Mouse (Mus musculus) liver, embryonic 11.5 days (tissue): ENCODE measurements around the gene Olfr585. TPM values are rescaled to one million over a fixed set of nuclear protein-coding genes. Genes with fewer than 3 reads are reported as not detected.

Experiments used
- ATAC-seq: fragments of 200-750 bp; cut with Nextera tagmentation; replicated peaks from 2 replicates; pipeline ENCODE4 v1.8.0; 2017; ENCODE audit warnings: moderate number of reproducible peaks, mild to moderate bottlenecking, moderate TSS enrichment, moderate library complexity; ENCODE audit not compliant: low FRiP score
- DNase-seq: peaks from one replicate; pipeline ENCODE4 v3.0.0-alpha.2; 2017; ENCODE audit warnings: low spot score
- H3K27ac ChIP-seq: fragments of 300-500 bp; sonication (generic); 2 replicates; pipeline ENCODE4 v1.5.1; 2014; ENCODE audit warnings: mild to moderate bottlenecking, low read depth, low read length, control low read depth
- H3K27me3 ChIP-seq: fragments of 300-500 bp; sonication (generic); replicated peaks from 2 replicates; pipeline ENCODE4 v1.6.1; 2014; ENCODE audit warnings: low read length, mixed read lengths; ENCODE audit not compliant: control insufficient read depth, insufficient read depth
- H3K36me3 ChIP-seq: fragments of 300-500 bp; sonication (generic); 2 replicates; pipeline ENCODE4 v1.6.1; 2014; ENCODE audit warnings: mild to moderate bottlenecking, low read length, moderate library complexity, mixed read lengths; ENCODE audit not compliant: control insufficient read depth, insufficient read depth
- H3K4me1 ChIP-seq: fragments of 300-500 bp; sonication (generic); replicated peaks from 2 replicates; pipeline ENCODE4 v1.6.1; 2014; ENCODE audit warnings: low read length, mixed read lengths; ENCODE audit not compliant: control insufficient read depth, insufficient read depth
- H3K4me2 ChIP-seq: fragments of 300-500 bp; sonication (generic); 2 replicates; pipeline ENCODE4 v1.6.1; 2014; ENCODE audit warnings: mild to moderate bottlenecking, control low read depth, moderate library complexity
- H3K4me3 ChIP-seq: fragments of 300-500 bp; sonication (generic); 2 replicates; pipeline ENCODE4 v1.5.1; 2014; ENCODE audit warnings: low read depth, low read length, control low read depth
- H3K9ac ChIP-seq: fragments of 300-500 bp; sonication (generic); 2 replicates; pipeline ENCODE4 v1.6.1; 2014; ENCODE audit warnings: low read depth, low read length, control low read depth
- H3K9me3 ChIP-seq: fragments of 300-500 bp; sonication (generic); 2 replicates; pipeline ENCODE4 v1.6.1; 2016; ENCODE audit warnings: low read length, inconsistent platforms, mixed read lengths; ENCODE audit not compliant: control insufficient read depth
- WGBS: fragments of 180-500 bp; shearing (Covaris S2); extraction: QIAGEN DNeasy Blood & Tissue Kit; methylation state at CpG from one replicate; pipeline ENCODE4 v1.1.7; 2014; 5-methylcytosine and 5-hydroxymethylcytosine counted together
- polyA plus RNA-seq: library from polyadenylated mRNA; unstranded; fragments of >200 nt; fragmentation: Nextera tagmentation; extraction: Ambion mirVana; gene quantifications from 2 replicates; pipeline ENCODE4 v1.2.1, GENCODE M21; 2014

Olfr585 gene
- polyA plus RNA-seq: not detected in 2 replicates

- no peak for ATAC-seq
- H3K4me3 ChIP-seq: no peak within 1 kb of the TSS
- H3K9ac ChIP-seq: no peak within 1 kb of the TSS
- no peak for DNase-seq
- no peaks in the 10 kb centered on the region for H3K9me3 ChIP-seq
- no peaks in the 10 kb centered on the region for H3K27me3 ChIP-seq
- no peaks in the 10 kb centered on the region for H3K4me1 ChIP-seq
- H3K4me2 ChIP-seq: no peak within 1 kb of the TSS
- H3K27ac ChIP-seq: no peak within 1 kb of the TSS
- H3K36me3 ChIP-seq: no peaks in the 10 kb centered on the region
- WGBS: 62% methylated on average over 1 of the region's 1 CpGs
These were observed at the start of gene Olfr585 for GRCm38 (mm10) chr7:103097420-103097819. Gene Olfr585, plus strand, starts transcription at chr7:103097720.

DNA sequence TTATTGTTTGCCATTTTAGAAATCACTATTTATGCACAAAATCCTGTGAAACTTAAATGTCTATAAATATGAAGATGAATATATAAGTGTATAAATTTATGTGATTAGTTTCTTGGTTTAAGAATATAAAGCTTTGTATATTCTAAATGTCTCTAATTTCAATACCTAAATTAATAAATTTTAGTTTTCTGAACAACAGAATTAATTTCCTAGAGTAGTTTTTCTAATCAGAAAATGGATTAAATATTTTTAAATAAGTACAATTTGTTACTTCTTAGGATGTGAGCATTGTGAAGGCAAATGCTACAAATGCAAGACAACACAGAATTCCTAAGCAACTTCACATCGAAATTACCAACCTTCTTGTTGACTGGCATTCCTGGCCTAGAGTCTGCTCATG is 46.5 kb upstream of the Olfr585 start, which contains the start of gene Olfr583:
Olfr583 (plus strand) TSS at position 301 of the 400 bp plus-strand sequence.
- no peak within 1 kb of the TSS for H3K4me3 ChIP-seq
- no peak for ATAC-seq
- H3K9ac ChIP-seq: no peak within 1 kb of the TSS
- no peaks in the 10 kb centered on the region for H3K4me1 ChIP-seq
- no peak within 1 kb of the TSS for H3K27ac ChIP-seq
- H3K9me3 ChIP-seq: no peaks in the 10 kb centered on the region
- H3K36me3 ChIP-seq: no peaks in the 10 kb centered on the region
- no peak within 1 kb of the TSS for H3K4me2 ChIP-seq
- no peaks in the 10 kb centered on the region for H3K27me3 ChIP-seq
- WGBS: 76% methylated on average over 1 of the region's 1 CpGs
- DNase-seq: no peak

- no peaks in the 10 kb centered on the region for H3K4me1 ChIP-seq
- DNase-seq (no peak), ATAC-seq (no peak)
- no peak within 1 kb of the TSS for H3K4me3 ChIP-seq
- H3K4me2 ChIP-seq: no peak within 1 kb of the TSS
- no peaks in the 10 kb centered on the region for H3K36me3 ChIP-seq
- H3K9ac ChIP-seq: no peak within 1 kb of the TSS
- H3K27ac ChIP-seq: no peak within 1 kb of the TSS
- H3K27me3 ChIP-seq: no peaks in the 10 kb centered on the region
- 71% methylated on average over 1 of the region's 1 CpGs for WGBS
- no peaks in the 10 kb centered on the region for H3K9me3 ChIP-seq
These were observed 15.9 kb upstream of the Olfr585 start, which contains the start of gene Olfr584 for GRCm38 (mm10) chr7:103081585-103081984. Gene Olfr584, plus strand, starts transcription at chr7:103081885.

DNA sequence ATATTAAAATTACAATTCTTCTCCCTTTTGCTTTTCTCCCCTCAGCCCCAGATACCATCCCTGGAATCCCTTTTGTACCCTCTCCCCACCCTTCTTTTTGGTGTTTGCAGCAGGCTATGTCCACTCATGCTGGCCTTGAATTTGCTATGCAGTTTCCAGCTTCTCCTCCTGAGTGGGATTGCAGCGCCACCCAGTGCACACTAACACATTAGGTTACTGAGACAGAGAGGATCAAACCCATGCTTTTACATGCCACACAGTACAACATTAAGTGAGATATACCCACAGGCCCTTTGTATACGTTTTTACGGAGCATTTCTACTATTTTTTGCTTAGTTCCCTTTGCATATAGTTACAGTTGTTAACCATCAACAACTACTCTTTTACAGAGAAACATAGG is 21.9 kb downstream of the Olfr585 start:
- ATAC-seq (no peak), DNase-seq (no peak)
- H3K4me2 ChIP-seq: no peak overlapping the region
- no peaks in the 10 kb centered on the region for H3K9me3 ChIP-seq
- no peaks in the 10 kb centered on the region for H3K36me3 ChIP-seq
- no peaks in the 10 kb centered on the region for H3K27me3 ChIP-seq
- H3K9ac ChIP-seq: no peak overlapping the region
- H3K4me1 ChIP-seq: no peaks in the 10 kb centered on the region
- H3K4me3 ChIP-seq: no peak overlapping the region
- no peak overlapping the region for H3K27ac ChIP-seq
- WGBS: 40% methylated on average over 3 of the region's 3 CpGs

DNA sequence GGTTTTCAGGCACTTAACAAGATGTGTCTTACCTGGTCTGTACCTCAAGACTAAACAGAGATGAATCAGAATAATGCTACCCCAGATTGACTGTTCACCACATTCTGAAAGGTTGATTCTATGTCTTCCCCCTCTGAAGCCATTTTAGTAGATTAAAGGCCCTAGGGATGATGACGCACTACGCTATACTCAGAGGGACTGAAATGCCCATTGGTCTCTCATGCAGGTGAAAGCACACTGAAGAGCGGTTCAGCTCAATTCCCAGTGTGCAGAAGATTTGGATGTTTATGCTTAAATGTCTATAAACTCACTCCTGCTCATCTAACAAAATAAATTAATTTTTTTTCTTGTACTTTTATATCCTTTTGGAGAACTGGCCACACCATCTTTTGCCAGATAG is 28.0 kb downstream of the Olfr585 start, which contains the start of gene Olfr586:
Olfr586 (minus strand) TSS at position 101 of the 400 bp plus-strand sequence.
- no peak within 1 kb of the TSS for H3K4me2 ChIP-seq
- ATAC-seq (no peak), DNase-seq (no peak)
- no peaks in the 10 kb centered on the region for H3K36me3 ChIP-seq
- no peak within 1 kb of the TSS for H3K9ac ChIP-seq
- H3K9me3 ChIP-seq: no peaks in the 10 kb centered on the region
- WGBS: 86% methylated on average over 3 of the region's 3 CpGs
- no peak within 1 kb of the TSS for H3K4me3 ChIP-seq
- H3K27me3 ChIP-seq: no peaks in the 10 kb centered on the region
- H3K27ac ChIP-seq: no peak within 1 kb of the TSS
- H3K4me1 ChIP-seq: no peaks in the 10 kb centered on the region

- Histone ChIP-seq H3K4me1 (no peaks in the 10 kb centered on the region), H3K27ac (no peak within 1 kb of the TSS), H3K4me2 (no peak within 1 kb of the TSS), H3K27me3 (no peaks in the 10 kb centered on the region), H3K9me3 (no peaks in the 10 kb centered on the region), H3K9ac (no peak within 1 kb of the TSS), H3K4me3 (no peak within 1 kb of the TSS), H3K36me3 (no peaks in the 10 kb centered on the region)
- 79% methylated on average over 1 of the region's 1 CpGs for WGBS
- DNase-seq (no peak), ATAC-seq (no peak)
These were observed 43.1 kb downstream of the Olfr585 start, which contains the start of gene Olfr588-ps1 for GRCm38 (mm10) chr7:103140579-103140978. Gene Olfr588-ps1, plus strand, starts transcription at chr7:103140879.

Other genes with a start within 250 kb of the Olfr585 start
- gene Olfr566, start 239.0 kb upstream of the Olfr585 start, polyA plus RNA-seq: not detected in 2 replicates
- not detected in 2 replicates for gene Olfr568, start 220.6 kb upstream of the Olfr585 start, polyA plus RNA-seq
- not detected in 2 replicates for gene Olfr569, start 206.8 kb upstream of the Olfr585 start, polyA plus RNA-seq
- gene Olfr570, start 203.1 kb upstream of the Olfr585 start, polyA plus RNA-seq: not detected in 2 replicates
- gene Olfr571, start 180.2 kb upstream of the Olfr585 start, polyA plus RNA-seq: not detected in 2 replicates
- gene Olfr572, start 173.3 kb upstream of the Olfr585 start, polyA plus RNA-seq: not detected in 2 replicates
- gene Olfr573-ps1, start 155.1 kb upstream of the Olfr585 start, polyA plus RNA-seq: not detected in 2 replicates
- not detected in 2 replicates for gene Olfr574, start 149.3 kb upstream of the Olfr585 start, polyA plus RNA-seq
- not detected in 2 replicates for gene Olfr575, start 138.9 kb upstream of the Olfr585 start, polyA plus RNA-seq
- not detected in 2 replicates for gene Olfr576, start 135.1 kb upstream of the Olfr585 start, polyA plus RNA-seq
- not detected in 2 replicates for gene Olfr577, start 121.8 kb upstream of the Olfr585 start, polyA plus RNA-seq
- not detected in 2 replicates for gene Olfr578, start 108.4 kb upstream of the Olfr585 start, polyA plus RNA-seq
- not detected in 2 replicates for gene Olfr582, start 59.7 kb upstream of the Olfr585 start, polyA plus RNA-seq
- not detected in 2 replicates for gene Olfr583, start 46.4 kb upstream of the Olfr585 start, polyA plus RNA-seq
- gene Olfr584, start 15.8 kb upstream of the Olfr585 start, polyA plus RNA-seq: not detected in 2 replicates
- not detected in 2 replicates for gene Olfr586, start 27.9 kb downstream of the Olfr585 start, polyA plus RNA-seq
- gene Olfr588-ps1, start 43.2 kb downstream of the Olfr585 start, polyA plus RNA-seq: not detected in 2 replicates
- not detected in 2 replicates for gene Olfr589, start 58.6 kb downstream of the Olfr585 start, polyA plus RNA-seq
- gene Olfr591, start 80.6 kb downstream of the Olfr585 start, polyA plus RNA-seq: not detected in 2 replicates
- gene Olfr592, start 87.1 kb downstream of the Olfr585 start, polyA plus RNA-seq: not detected in 2 replicates
- gene Olfr593, start 114.1 kb downstream of the Olfr585 start, polyA plus RNA-seq: not detected in 2 replicates
- gene Olfr594, start 119.3 kb downstream of the Olfr585 start, polyA plus RNA-seq: not detected in 2 replicates
- not detected in 2 replicates for gene Usp17ld, start 154.8 kb downstream of the Olfr585 start, polyA plus RNA-seq
- gene Olfr596, start 207.9 kb downstream of the Olfr585 start, polyA plus RNA-seq: not detected in 2 replicates
- not detected in 2 replicates for gene Olfr597, start 218.6 kb downstream of the Olfr585 start, polyA plus RNA-seq
- gene Olfr598, start 225.8 kb downstream of the Olfr585 start, polyA plus RNA-seq: not detected in 2 replicates
- not detected in 2 replicates for gene Olfr599, start 238.2 kb downstream of the Olfr585 start, polyA plus RNA-seq